Mouse (Mus musculus): ENCODE results near the gene Tec.

Tec gene

GRCm38 (mm10) chr5:72736868-72737267, 131.4 kb downstream of the Tec start:
- DNase-seq (ENCODE audit: low spot score in 2 of 2): no peak

DNA sequence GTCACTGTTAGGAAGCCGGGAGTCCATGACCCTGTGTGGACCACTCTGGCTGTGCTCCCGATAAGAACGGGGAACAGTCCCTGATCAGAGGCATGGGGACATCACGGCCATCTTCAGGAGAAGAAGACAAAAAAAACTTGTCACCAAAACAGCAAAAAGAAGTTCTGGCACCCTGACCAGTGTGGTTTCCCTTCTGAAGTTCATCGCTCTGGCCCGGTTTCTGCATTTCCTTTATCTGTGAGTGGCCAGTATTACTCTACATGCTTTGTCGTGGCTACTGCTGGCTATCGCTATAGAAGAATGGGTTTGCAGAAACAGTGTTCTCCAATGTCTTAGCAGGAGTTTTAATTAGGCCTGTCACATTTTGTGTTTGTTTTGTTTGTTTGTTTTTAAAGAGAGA, 131.8 kb downstream of the Tec start:
- no peak for DNase-seq (ENCODE audit: low spot score in 2 of 2)

DNA sequence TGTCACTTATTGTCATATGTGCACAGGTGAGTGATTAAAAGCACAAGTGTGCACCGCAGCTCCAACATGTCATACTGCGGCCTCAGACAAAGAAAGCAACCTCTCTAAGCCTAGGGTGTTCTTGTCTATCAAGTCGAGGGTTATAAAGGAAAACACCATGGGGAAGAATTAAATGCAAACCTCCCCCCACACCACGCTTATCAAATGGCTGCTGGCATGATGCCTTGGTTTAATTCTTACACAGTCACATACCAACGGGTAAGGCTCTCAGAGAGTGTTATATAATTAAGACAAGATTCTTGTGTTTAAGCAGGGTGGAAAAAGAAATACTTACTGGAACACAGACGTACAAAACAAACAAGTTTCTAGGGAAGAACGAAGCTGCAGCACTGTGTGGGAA, 132.5 kb downstream of the Tec start:
- no peak for DNase-seq (ENCODE audit: low spot score in 2 of 2)

- DNase-seq (ENCODE audit: low spot score in 2 of 2): no peak
Measured at GRCm38 (mm10) chr5:72732885-72733284, 135.4 kb downstream of the Tec start.

DNA sequence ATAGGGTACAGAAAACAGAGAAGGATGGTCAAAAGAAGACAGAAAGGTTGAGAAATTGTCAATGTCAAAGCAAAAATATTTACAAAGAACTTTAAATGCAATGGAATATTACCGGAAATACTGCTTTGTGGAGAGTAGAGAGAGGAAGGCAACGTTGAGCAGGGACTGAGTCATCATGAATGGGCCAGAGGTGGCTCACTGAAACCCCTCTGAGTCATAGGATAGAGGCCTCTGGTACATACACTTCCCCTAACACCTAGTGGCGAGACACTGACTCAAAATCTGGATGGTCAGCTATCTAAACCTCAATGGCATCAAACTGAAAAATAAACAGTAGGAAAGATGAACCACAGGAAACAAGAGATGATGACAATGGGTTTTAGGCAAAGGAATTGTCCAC, 142.9 kb downstream of the Tec start:
- DNase-seq (ENCODE audit: low spot score in 2 of 2): no peak

DNA sequence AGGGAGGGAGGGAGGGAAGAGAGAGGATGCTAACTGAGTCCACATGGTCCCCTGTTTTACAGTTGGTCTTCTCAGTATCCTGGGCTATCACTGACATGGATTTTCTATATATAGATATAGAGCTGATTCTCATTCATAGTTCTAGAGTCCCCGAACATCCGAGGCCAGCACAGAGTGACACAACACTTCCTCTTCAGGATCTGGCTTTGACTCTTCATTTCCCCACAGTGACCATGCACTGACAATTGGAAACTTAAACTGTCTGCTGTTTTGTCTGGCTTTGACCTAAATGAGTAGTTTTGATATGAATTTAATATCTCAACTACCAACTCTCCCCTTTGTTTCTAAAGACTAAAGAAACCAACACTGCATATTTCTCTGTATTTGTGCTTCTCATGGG, 144.9 kb downstream of the Tec start:
- no peak for DNase-seq (ENCODE audit: low spot score in 2 of 2)

GRCm38 (mm10) chr5:72720587-72720986, 147.7 kb downstream of the Tec start:
- no peak for DNase-seq (ENCODE audit: low spot score in 2 of 2)

DNA sequence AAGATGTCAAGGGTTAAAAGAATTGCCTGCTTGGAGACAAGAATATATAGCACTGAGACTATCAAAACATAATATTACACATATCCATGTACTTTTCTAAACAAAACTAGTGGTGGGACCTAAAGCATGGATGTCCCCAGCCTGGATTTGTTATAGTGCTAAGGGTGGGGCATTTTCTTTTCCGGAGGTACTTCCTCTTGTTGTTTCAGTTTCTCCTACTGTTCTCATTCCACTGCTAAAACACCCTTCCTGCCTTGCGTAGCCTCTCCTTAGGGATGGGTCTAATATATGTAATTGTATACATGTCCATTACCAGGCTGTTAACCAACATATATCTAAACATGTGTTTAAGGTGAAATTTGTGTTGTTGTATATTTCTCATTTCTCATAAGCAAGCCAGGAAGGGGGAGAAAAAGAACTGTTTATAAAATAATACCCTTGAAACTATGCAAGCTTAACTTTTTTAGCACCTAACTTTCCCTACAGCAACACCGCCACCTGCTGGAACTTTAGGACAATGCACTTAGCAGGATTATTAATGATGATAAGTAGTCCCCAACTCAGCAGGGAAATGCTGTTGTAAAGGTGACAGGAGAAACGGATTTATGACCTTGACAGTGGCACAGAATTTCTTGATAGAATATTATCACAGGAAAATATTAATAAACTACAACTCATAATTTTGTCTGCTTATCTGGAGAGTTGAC, 157.6 kb downstream of the Tec start:
- DNase-seq (ENCODE audit: low spot score in 2 of 2): peak; percentile 71 to 86

GRCm38 (mm10) chr5:72709976-72710375, 158.3 kb downstream of the Tec start:
- DNase-seq (ENCODE audit: low spot score in 2 of 2): no peak

DNA sequence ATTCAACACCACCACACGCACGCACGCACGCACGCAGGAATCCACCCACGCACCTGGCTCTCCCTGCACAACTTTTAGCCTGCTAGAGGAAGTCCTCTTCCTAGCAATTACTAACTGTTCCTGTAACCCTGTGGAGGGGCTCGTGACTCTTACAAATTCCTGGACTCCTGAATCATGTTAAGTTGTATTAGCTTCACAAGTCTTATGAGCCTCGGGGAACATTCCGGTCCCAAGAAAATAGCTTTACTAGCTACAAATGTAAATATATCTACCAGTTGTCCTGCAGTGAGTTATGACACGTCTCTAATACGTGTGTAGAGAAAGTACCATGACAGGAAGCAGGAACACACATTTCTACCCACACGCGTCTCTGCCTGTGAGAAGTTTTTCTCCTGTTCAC, 158.8 kb downstream of the Tec start:
- no peak for DNase-seq (ENCODE audit: low spot score in 2 of 2)

DNA sequence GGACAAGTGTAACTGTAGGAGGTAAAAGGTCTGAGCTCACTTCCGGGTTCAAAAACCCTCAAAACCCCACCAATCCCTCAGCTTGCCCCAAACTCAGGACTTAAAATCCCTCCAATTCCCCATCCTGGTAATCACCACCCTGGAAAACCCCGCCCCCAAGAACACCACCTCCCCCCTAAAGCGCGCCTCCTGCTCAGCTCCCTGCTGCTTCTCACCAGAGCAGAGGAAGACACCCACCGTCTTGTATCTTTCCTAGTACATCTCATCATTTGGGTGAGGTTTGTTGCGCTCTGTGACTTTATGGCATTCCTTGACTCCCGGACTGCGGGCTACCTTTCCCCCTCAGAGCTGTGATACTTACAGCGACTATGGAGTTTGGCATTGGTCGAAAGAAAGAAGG, 161.6 kb downstream of the Tec start:
- DNase-seq (ENCODE audit: low spot score in 2 of 2): no peak

GRCm38 (mm10) chr5:72706095-72706494, 162.2 kb downstream of the Tec start:
- no peak for DNase-seq (ENCODE audit: low spot score in 2 of 2)

Measured in right cerebral cortex, postnatal 10 days (tissue).